Comparison of ENCODE assay signal across 28 mouse cellular contexts in the genomic region with DNA sequence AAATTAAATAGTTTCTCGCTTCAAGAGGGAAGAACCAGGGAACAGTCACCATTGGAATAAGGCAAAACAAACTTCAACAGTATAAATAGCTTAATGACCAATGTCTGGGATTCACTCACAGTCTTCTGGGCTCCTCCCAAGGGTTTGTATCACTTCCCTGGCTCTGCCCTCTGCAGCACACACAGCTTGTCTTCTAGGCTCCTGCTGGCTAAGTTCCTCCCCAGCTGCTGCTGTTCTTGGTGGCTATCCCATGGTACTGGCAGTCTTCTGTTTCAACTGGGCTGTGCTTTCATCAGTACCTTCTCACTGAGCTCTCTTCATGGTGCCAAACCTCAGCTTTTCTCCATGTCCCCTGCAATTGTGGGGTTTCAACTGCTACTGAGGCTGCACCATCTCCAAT.
A peak's percentile ranks its signal among the peaks of the same experiment; 100 is the strongest.
DNase-seq lines count a peak whose midpoint lies in the region; ATAC-seq and TF ChIP-seq lines count a peak whose summit lies in the region.
"Had no signal": no experiment of that assay in that cellular context is flagged by ENCODE, and none has a peak within 500 bp of the region (broad histone marks: within the 10 kb centered on the region; RNA-seq: fewer than 3 reads in every experiment).

No protein-coding gene starts in this region.

- H3K4me3 ChIP-seq in myocyte, result no peak overlapping the region
- no peak overlapping the region for H3K4me3 ChIP-seq in midbrain, embryonic 15.5 days
- H3K4me3 ChIP-seq in limb, embryonic 10.5 days, result no peak overlapping the region
- H3K4me3 ChIP-seq: embryonic facial prominence, embryonic 10.5 days; embryonic facial prominence, embryonic 13.5 days; erythroblast, embryonic 14.5 days; forebrain, embryonic 12.5 days; forebrain, embryonic 15.5 days; hindbrain, embryonic 10.5 days had no signal

- H3K79me2 ChIP-seq in myocyte (ENCODE audit: control insufficient read depth, insufficient read depth), result no peaks in the 10 kb centered on the region

- no peaks in the 10 kb centered on the region for H3K27me3 ChIP-seq in myocyte (ENCODE audit: control insufficient read depth, insufficient read depth, insufficient read length)
- no peaks in the 10 kb centered on the region for H3K27me3 ChIP-seq in midbrain, embryonic 15.5 days (replicated peaks)
- peaks cover under 1% of the 10 kb centered on the region; the same call in 1 of the 2 replicates for H3K27me3 ChIP-seq in limb, embryonic 10.5 days (ENCODE audit: low read depth, poor library complexity, severe bottlenecking)
- H3K27me3 ChIP-seq: embryonic facial prominence, embryonic 13.5 days; forebrain, embryonic 15.5 days had no signal

- DNase-seq in heart, postnatal 25 days (ENCODE audit: low spot score), result peak; percentile 49
- no peak for DNase-seq in heart, adult 8-10 months (ENCODE audit: low spot score)
- DNase-seq in gastrocnemius, adult 8-10 months (ENCODE audit: low spot score in 2 of 2), result peak; percentile 77 to 81
- DNase-seq in gastrocnemius, postnatal 14 days, result peak; percentile 74
- DNase-seq in T-cell, adult 2 months (ENCODE audit: low spot score), result no peak
- DNase-seq in limb, embryonic 10.5 days (ENCODE audit: low spot score), result no peak
- DNase-seq: adrenal gland, adult 8-10 months; adrenal gland, postnatal 25 days; cerebellum, adult 11-12 months; cerebellum, adult 8-10 months; cerebellum, postnatal 36 days; embryo, embryonic 11 days; heart, postnatal 36 days had no signal

- no peak for TF ChIP-seq POLR2A in myocyte (IDR thresholded peaks at IDR 0.05; ENCODE audit: insufficient read length, low read depth)

- no peak for ATAC-seq in midbrain, embryonic 15.5 days (replicated peaks)
- ATAC-seq: activated CD4-positive, CD25-positive, alpha-beta regulatory T cell, adult 4 months; CD4-positive, CD25-positive, alpha-beta regulatory T cell, adult 4 months; forebrain, embryonic 15.5 days; hindbrain, postnatal 0 days; inflammation-experienced regulatory T-cells, adult 6 months; intestine, embryonic 16.5 days had no signal

- no peak overlapping the region for H3ac ChIP-seq in myocyte (ENCODE audit: control insufficient read depth, insufficient read length)

- no peak overlapping the region for H3K4me2 ChIP-seq in myocyte (ENCODE audit: low read depth)
- no peak overlapping the region for H3K4me2 ChIP-seq in midbrain, embryonic 15.5 days
- H3K4me2 ChIP-seq: embryonic facial prominence, embryonic 13.5 days; forebrain, embryonic 12.5 days; forebrain, embryonic 15.5 days; heart, embryonic 11.5 days; hindbrain, embryonic 14.5 days had no signal

- H3K9ac ChIP-seq in midbrain, embryonic 15.5 days, result no peak overlapping the region
- H3K9ac ChIP-seq: embryonic facial prominence, embryonic 13.5 days; forebrain, embryonic 12.5 days; forebrain, embryonic 15.5 days; hindbrain, embryonic 14.5 days had no signal

- H3K36me3 ChIP-seq in myocyte (ENCODE audit: control insufficient read depth, insufficient read depth), result no peaks in the 10 kb centered on the region
- H3K36me3 ChIP-seq in midbrain, embryonic 15.5 days (replicated peaks), result no peaks in the 10 kb centered on the region
- no peaks in the 10 kb centered on the region for H3K36me3 ChIP-seq in limb, embryonic 10.5 days
- H3K36me3 ChIP-seq: embryonic facial prominence, embryonic 10.5 days; embryonic facial prominence, embryonic 13.5 days; forebrain, embryonic 15.5 days; hindbrain, embryonic 10.5 days had no signal

- H3K4me1 ChIP-seq in midbrain, embryonic 15.5 days, result no peaks in the 10 kb centered on the region
- H3K4me1 ChIP-seq in limb, embryonic 10.5 days, result no peaks in the 10 kb centered on the region
- H3K4me1 ChIP-seq: hindbrain, embryonic 10.5 days had no signal

- no peak overlapping the region for H3K27ac ChIP-seq in midbrain, embryonic 15.5 days
- H3K27ac ChIP-seq in limb, embryonic 10.5 days, result no peak overlapping the region
- H3K27ac ChIP-seq: embryonic facial prominence, embryonic 10.5 days; embryonic facial prominence, embryonic 13.5 days; forebrain, embryonic 12.5 days; forebrain, embryonic 15.5 days; hindbrain, embryonic 10.5 days; hindbrain, embryonic 14.5 days; hindbrain, postnatal 0 days had no signal

- WGBS in midbrain, embryonic 15.5 days, result 93% methylated on average over 1 of the region's 1 CpGs
- 88% methylated on average over 1 of the region's 1 CpGs for WGBS in limb, embryonic 10.5 days

- no peaks in the 10 kb centered on the region for H3K9me3 ChIP-seq in midbrain, embryonic 15.5 days
- no peaks in the 10 kb centered on the region for H3K9me3 ChIP-seq in limb, embryonic 10.5 days (replicated peaks)
- H3K9me3 ChIP-seq: embryonic facial prominence, embryonic 10.5 days; embryonic facial prominence, embryonic 13.5 days; forebrain, embryonic 12.5 days; forebrain, embryonic 15.5 days; hindbrain, embryonic 10.5 days had no signal

- intact Hi-C loops in heart, postnatal 25 days (cut with DNase I), result loop anchor here (10.0 kb wide), 1 partner anchor 1373 kb away; no protein-coding TSS in a partner anchor
- intact Hi-C loops in gastrocnemius, postnatal 14 days (cut with DNase I; ENCODE audit: low total_unique reads), result no loop called here

TF ChIP-seq in myocyte, 11 proteins besides CTCF, POLR2A, EP300 and RAD21:
- no peak for TF ChIP-seq REST (IDR thresholded peaks at IDR 0.05; ENCODE audit: insufficient read depth, insufficient read length)
- no peak for TF ChIP-seq TCF3 (IDR thresholded peaks at IDR 0.05; ENCODE audit: insufficient read length, low read depth)
- peak; percentile 4 for TF ChIP-seq TCF12 (IDR thresholded peaks at IDR 0.05; ENCODE audit: insufficient read depth, poor library complexity, severe bottlenecking)
- TF ChIP-seq MYOG (IDR thresholded peaks at IDR 0.05; ENCODE audit: control insufficient read depth in 1 of 3, insufficient read depth in 1 of 3, insufficient read length in 2 of 3, low read depth in 2 of 3), result peak in 1 of 3 experiments; percentile 78
- peak in 1 of 3 experiments; percentile 67 for TF ChIP-seq MYOD1 (IDR thresholded peaks at IDR 0.05; ENCODE audit: control insufficient read depth in 1 of 3, insufficient read length in 2 of 3, low read depth in 2 of 3)

Comparison
In these comparisons a context has a peak if more than half of its experiments do, and no peak if none do; other contexts are left out.
1. DNase-seq: peak in heart, postnatal 25 days (single experiment), gastrocnemius, adult 8-10 months (2 of 2) and gastrocnemius, postnatal 14 days (single experiment); none in heart, adult 8-10 months (single experiment), T-cell, adult 2 months (single experiment) and limb, embryonic 10.5 days (single experiment).